Comparison of ENCODE assay signal across 16 mouse cellular contexts in genomic region chr4:64129290-64129689, GRCm38 (mm10).
DNase-seq lines count a peak whose midpoint lies in the region; ATAC-seq and TF ChIP-seq lines count a peak whose summit lies in the region.
"Had no signal": no experiment of that assay in that cellular context is flagged by ENCODE, and none has a peak within 500 bp of the region (broad histone marks: within the 10 kb centered on the region; RNA-seq: fewer than 3 reads in every experiment).

No protein-coding gene starts in this region.

- no peaks in the 10 kb centered on the region for H3K4me1 ChIP-seq in lung, embryonic 14.5 days (ENCODE audit: insufficient read depth)
- no peaks in the 10 kb centered on the region for H3K4me1 ChIP-seq in lung, adult 2 months (ENCODE audit: control insufficient read depth, insufficient read depth, low read length)
- H3K4me1 ChIP-seq in intestine, embryonic 16.5 days (ENCODE audit: control insufficient read depth, insufficient read depth, low read length) = no peaks in the 10 kb centered on the region
- no peaks in the 10 kb centered on the region for H3K4me1 ChIP-seq in stomach, embryonic 16.5 days (ENCODE audit: control insufficient read depth, insufficient read depth, low read length)
- H3K4me1 ChIP-seq: hindbrain, embryonic 13.5 days; megakaryocyte, embryonic 14.5 days had no signal

- peak; percentile 29 for DNase-seq in embryo, embryonic 11 days
- no peak for DNase-seq in embryo, embryonic 10.5 days (ENCODE audit: low spot score)
- DNase-seq in lung, embryonic 14.5 days = peak; percentile 77
- no peak for DNase-seq in lung, adult 2 months
- no peak for DNase-seq in spleen, postnatal 10 days (ENCODE audit: low spot score in 2 of 2)
- DNase-seq: adrenal gland, adult 8-10 months; cerebellum, postnatal 10 days; forebrain, postnatal 0 days; kidney, postnatal 25 days; right cerebral cortex, postnatal 25 days had no signal

- no peaks in the 10 kb centered on the region for H3K9me3 ChIP-seq in lung, embryonic 14.5 days (ENCODE audit: low read depth, low read length)
- no peaks in the 10 kb centered on the region for H3K9me3 ChIP-seq in intestine, embryonic 16.5 days (ENCODE audit: control insufficient read depth, low read length)
- H3K9me3 ChIP-seq in stomach, embryonic 16.5 days (replicated peaks; ENCODE audit: control insufficient read depth, low read length) = no peaks in the 10 kb centered on the region
- H3K9me3 ChIP-seq: hindbrain, embryonic 13.5 days; megakaryocyte, embryonic 14.5 days had no signal

- no peaks in the 10 kb centered on the region for H3K36me3 ChIP-seq in lung, embryonic 14.5 days (ENCODE audit: insufficient read depth)
- H3K36me3 ChIP-seq in intestine, embryonic 16.5 days (ENCODE audit: control insufficient read depth, insufficient read depth, low read length) = no peaks in the 10 kb centered on the region
- H3K36me3 ChIP-seq in stomach, embryonic 16.5 days (ENCODE audit: control insufficient read depth, insufficient read depth, low read length) = no peaks in the 10 kb centered on the region
- H3K36me3 ChIP-seq: hindbrain, embryonic 13.5 days had no signal

- no peak overlapping the region for H3K4me2 ChIP-seq in lung, embryonic 14.5 days
- no peak overlapping the region for H3K4me2 ChIP-seq in intestine, embryonic 16.5 days (ENCODE audit: low read depth, low read length)
- no peak overlapping the region for H3K4me2 ChIP-seq in stomach, embryonic 16.5 days (ENCODE audit: low read depth, low read length)
- H3K4me2 ChIP-seq: hindbrain, embryonic 13.5 days had no signal

- no peak for TF ChIP-seq CTCF in lung, embryonic 14.5 days (IDR thresholded peaks at IDR 0.05; ENCODE audit: low read depth)
- no peak for TF ChIP-seq CTCF in lung, adult 2 months (IDR thresholded peaks at IDR 0.05; ENCODE audit: insufficient read depth, low read length)

- ATAC-seq in lung, embryonic 14.5 days (ENCODE audit: insufficient read depth) = peak; percentile 69
- ATAC-seq in intestine, embryonic 16.5 days = peak; percentile 55
- ATAC-seq in stomach, embryonic 16.5 days (ENCODE audit: insufficient read depth, low FRiP score) = peak; percentile 64; the same call in 1 of the 2 replicates
- ATAC-seq in inflammation-experienced regulatory T-cells, adult 6 months = no peak
- ATAC-seq: forebrain, postnatal 0 days had no signal

- H3K4me3 ChIP-seq in lung, embryonic 14.5 days (ENCODE audit: low read depth, low read length) = no peak overlapping the region
- H3K4me3 ChIP-seq in lung, adult 2 months (replicated peaks; ENCODE audit: extremely low read depth, low read depth, low read length) = no peak overlapping the region
- no peak overlapping the region for H3K4me3 ChIP-seq in intestine, embryonic 16.5 days (ENCODE audit: low read length)
- H3K4me3 ChIP-seq in stomach, embryonic 16.5 days (replicated peaks; ENCODE audit: low read length) = no peak overlapping the region
- H3K4me3 ChIP-seq: erythroblast, embryonic 14.5 days; hindbrain, embryonic 13.5 days; megakaryocyte, embryonic 14.5 days had no signal

- no peaks in the 10 kb centered on the region for H3K27me3 ChIP-seq in lung, embryonic 14.5 days (ENCODE audit: insufficient read depth, low read length)
- H3K27me3 ChIP-seq in intestine, embryonic 16.5 days (replicated peaks; ENCODE audit: control insufficient read depth, insufficient read depth, low read length) = no peaks in the 10 kb centered on the region
- no peaks in the 10 kb centered on the region for H3K27me3 ChIP-seq in stomach, embryonic 16.5 days (ENCODE audit: control insufficient read depth, insufficient read depth, low read length)
- H3K27me3 ChIP-seq: hindbrain, embryonic 13.5 days; megakaryocyte, embryonic 14.5 days had no signal

- TF ChIP-seq POLR2A in lung, adult 2 months (IDR thresholded peaks at IDR 0.05; ENCODE audit: borderline replicate concordance, extremely low read depth, low read depth, low read length) = no peak

- no peak overlapping the region for H3K27ac ChIP-seq in lung, embryonic 14.5 days (ENCODE audit: low read depth)
- no peak overlapping the region for H3K27ac ChIP-seq in intestine, embryonic 16.5 days (ENCODE audit: low read length)
- no peak overlapping the region for H3K27ac ChIP-seq in stomach, embryonic 16.5 days (ENCODE audit: low read length)
- H3K27ac ChIP-seq: hindbrain, embryonic 13.5 days had no signal

- H3K9ac ChIP-seq in lung, embryonic 14.5 days = no peak overlapping the region
- H3K9ac ChIP-seq in intestine, embryonic 16.5 days (ENCODE audit: low read depth, low read length) = no peak overlapping the region
- no peak overlapping the region for H3K9ac ChIP-seq in stomach, embryonic 16.5 days (ENCODE audit: low read length)
- H3K9ac ChIP-seq: forebrain, postnatal 0 days; hindbrain, embryonic 13.5 days had no signal

- 44% methylated on average over 1 of the region's 1 CpGs for WGBS in lung, embryonic 14.5 days
- WGBS in lung, adult 2 months = 59% methylated on average over 1 of the region's 1 CpGs
- 45% methylated on average over 1 of the region's 1 CpGs for WGBS in intestine, embryonic 16.5 days
- 68% methylated on average over 1 of the region's 1 CpGs for WGBS in stomach, embryonic 16.5 days

Comparison
In these comparisons a context has a peak if more than half of its experiments do, and no peak if none do; other contexts are left out.
1. DNase-seq: peak in embryo, embryonic 11 days (single experiment) and lung, embryonic 14.5 days (single experiment); none in embryo, embryonic 10.5 days (single experiment), lung, adult 2 months (single experiment) and spleen, postnatal 10 days (0 of 2).